Mouse (Mus musculus): Measurements from ENCODE around the gene Trim9. TPM values are rescaled to one million over a fixed set of nuclear protein-coding genes. Genes with fewer than 3 reads are reported as not detected.
A peak's percentile ranks its signal among the peaks of the same experiment; 100 is the strongest.

The Trim9 gene
- total RNA-seq, 2 experiments from 2014 or later, result 329 to 436 TPM

DNA sequence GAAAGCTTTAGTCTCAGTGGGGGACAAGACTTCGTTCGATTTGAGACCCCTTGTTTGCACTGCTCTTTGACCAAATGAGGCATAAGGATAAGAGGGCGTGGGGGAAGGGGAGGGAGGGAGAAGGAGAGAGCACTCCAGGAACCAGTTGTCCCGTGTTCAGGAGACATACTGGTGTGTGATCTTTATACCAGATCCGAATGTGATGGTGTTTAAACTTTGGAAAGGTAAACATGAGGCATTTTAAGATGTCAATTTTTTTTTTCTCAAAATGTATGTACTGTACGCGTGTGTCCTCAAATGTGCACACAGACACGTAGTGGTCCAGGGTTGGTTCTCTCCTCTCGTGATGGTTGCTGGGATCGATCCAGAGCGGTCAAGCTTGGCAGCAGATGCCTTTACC, 119.3 kb downstream of the Trim9 start:
- no peak for DNase-seq (ENCODE audit: low spot score in 2 of 2)
- intact Hi-C loops (cut with DNase I), result loop anchor here (10.0 kb wide), 1 partner anchor 113 kb away; the partner anchor contains the start of gene Nin

DNA sequence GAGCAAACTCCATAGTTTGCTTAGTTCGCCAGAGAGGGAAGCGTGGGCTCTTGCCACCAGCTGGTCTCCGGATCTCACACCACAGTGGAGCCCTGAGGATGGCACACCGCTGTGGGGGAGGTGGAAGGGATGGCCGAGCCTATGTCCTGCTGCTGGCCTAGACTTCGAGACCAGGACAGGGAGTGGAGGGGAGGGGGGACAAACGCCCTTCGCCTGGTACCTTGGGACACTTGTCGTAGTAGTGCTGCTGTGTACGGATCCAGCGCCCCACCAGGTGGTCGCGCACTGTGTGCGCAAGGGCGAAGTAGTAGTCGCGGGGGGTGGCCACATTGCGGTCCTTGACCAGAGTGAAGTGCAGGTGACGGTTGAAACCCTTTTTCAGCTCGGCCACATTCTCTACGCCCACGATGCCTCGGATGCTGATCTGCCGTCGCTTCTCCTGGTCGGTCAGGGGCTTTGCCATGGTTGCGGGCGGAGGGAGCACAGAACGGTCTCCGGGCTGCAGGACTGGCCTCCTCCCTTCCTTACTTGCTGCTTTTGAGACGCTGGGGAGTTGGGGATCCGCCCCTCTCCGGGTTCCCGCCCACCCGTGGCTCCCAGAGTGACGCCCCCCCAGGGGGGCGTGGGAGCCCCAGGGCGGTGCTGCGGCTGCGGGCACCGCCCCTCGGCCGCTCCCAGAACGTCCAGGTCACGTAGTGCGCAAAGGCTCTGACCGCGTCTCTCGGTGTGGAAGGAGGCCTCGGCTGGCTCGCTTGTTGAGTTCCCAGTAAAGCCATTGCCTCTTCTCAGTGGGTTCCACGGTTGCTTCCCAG, 120.1 kb downstream of the Trim9 start:
- intact Hi-C loops (cut with DNase I), result loop anchor here (10.0 kb wide), 1 partner anchor 113 kb away; the partner anchor contains the start of gene Nin
- DNase-seq (ENCODE audit: low spot score in 2 of 2), result peak in 1 of 2 experiments; percentile 40

DNA sequence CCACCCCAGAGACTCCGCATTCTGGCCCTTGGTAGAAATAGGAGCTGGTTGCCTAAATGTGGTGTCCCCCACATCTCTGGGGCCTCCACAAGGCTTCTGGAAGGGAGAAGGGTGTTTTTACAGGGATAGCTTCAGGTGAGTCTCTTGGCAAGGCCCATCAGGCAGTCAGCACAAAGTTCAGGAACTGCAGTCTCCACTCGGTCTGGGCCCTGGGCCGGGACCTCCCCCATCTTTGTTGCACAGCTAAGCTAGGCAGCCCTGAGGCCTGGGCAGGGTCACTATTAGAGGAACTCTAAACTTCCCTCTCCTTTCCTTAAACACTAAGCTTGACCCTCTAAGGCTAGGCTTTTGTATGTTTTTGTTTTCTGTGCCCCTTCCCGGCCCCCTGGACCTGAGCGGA, 120.8 kb downstream of the Trim9 start:
- intact Hi-C loops (cut with DNase I), result loop anchor here (10.0 kb wide), 1 partner anchor 112 kb away; the partner anchor contains the start of gene Nin

DNA sequence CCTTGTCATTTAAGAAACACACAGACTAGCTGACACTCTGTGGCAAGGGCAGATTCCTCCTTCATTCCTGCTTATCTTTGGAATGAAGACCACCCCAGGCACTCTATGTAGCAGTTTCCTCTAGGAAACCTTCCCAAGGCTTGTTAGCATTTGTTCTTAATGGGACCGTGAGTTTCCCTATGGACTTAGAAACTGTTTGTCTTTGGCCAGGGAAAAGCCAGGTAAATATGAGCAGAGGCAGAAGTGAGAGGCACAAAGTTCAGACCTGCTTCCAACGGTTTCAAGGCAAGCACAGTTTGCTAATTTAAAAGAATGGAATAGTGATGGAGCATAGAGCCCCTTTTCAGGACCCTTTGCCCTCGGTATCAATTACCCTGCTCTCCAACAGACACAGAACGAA, 124.1 kb downstream of the Trim9 start:
- DNase-seq (ENCODE audit: low spot score in 2 of 2), result no peak
- intact Hi-C loops (cut with DNase I), result loop anchor here (10.0 kb wide), 1 partner anchor 109 kb away; the partner anchor contains the start of gene Nin

More for the DNA sequence above, 120.8 kb downstream of the Trim9 start:
- no peak for DNase-seq (ENCODE audit: low spot score in 2 of 2)

DNA sequence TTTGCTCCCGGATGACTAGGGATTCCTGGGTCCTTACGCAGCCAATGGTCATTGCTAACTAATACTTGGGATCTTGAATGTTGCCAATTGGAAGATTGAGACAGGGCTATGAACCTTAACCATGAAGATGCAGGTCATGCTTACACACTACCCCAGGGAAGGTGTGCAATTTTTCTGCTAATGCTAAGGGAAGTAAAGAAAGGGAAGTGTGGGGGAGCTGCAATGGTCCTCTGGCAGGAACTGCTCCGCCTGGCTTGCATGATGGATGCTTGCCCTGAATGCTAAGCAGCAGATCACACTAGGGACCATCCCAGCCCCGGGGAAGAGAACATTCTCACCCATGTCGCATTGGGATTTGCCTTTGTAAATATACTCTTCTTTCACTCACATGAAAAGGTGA, 126.0 kb downstream of the Trim9 start:
- no peak for DNase-seq (ENCODE audit: low spot score in 2 of 2)
- intact Hi-C loops (cut with DNase I), result loop anchor here (10.0 kb wide), 1 partner anchor 107 kb away; the partner anchor contains the start of gene Nin

DNA sequence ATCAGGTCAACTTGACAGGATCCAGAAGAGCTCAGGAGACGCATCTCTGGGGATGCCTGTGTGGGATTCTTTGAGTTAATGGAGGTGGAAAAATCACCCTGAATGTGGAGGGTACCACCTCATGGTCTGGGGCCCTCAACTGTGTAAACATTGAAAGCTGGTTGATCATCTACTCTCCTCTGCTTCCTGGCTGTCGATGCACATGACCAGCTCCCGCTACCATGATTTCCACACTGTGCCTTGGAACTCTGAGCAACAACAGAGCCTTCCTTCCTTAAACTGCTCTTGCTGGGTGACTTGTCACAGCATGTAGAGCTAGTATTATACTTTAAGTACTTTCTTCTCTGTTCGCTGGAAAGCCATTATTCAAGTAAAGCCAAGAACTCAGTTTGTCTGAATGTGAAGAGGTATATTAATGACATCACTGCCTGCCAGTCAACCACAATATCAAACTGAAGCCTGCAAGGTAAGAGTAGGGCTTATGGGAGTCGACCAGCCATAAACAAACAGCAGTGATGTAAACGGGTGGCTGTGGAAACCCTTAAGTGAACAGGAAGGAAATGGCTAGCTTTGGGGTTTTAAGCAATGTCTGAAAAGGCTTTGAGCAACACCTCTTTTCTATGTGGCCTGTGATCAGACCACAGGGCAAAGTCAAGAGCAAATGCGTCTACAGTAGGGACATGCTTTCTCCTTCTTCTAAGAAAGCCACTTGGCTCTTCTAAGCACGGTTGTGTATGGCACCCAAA, 128.4 kb downstream of the Trim9 start:
- no peak for DNase-seq (ENCODE audit: low spot score in 2 of 2)
- intact Hi-C loops (cut with DNase I), result no loop called here

DNA sequence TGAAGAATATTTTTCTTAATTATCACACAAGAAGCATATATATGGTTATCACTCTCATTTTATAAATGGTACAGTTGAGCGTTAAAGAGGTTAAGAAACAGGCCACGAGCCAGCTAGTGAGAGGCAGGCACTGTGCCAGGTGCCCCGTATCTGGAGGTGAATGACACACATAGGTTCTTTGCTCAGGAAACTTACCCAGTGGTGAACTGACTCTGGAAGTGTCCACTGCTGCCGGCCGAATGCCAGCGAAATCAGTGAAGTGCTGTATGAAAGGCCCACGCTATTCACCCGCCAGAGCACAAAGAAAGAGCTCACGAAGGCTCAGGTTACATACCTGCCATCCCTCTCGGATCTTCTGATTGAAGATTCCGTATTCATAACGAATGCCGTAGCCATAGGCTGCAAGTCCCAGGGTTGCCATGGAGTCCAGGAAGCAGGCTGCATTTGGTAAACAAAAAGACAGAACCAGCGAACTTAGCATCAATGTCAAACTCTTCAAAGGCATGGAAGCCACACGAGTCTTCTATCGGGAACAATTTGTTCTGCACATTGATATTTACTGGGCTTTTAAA, 131.1 kb downstream of the Trim9 start:
- DNase-seq (ENCODE audit: low spot score in 2 of 2), result no peak
- intact Hi-C loops (cut with DNase I), result no loop called here

DNA sequence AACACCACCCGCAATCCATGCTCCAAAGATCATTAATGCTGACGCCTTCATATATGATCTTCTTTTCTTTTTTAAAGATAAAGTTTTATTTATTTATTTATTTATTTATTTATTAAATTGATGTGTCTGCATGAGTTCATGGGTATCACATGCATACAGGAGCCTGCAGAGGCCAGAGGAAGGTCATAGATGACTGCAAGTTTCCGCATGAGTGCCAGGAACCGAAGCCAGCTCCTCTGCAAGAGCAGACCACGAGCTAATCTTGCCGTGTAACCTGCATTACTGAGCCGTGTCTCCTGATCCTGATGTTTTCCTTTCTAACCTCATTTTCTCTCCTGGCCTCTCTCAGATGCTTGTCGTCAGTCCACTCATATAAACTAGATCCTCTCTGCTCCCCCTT, 133.1 kb downstream of the Trim9 start:
- no peak for DNase-seq (ENCODE audit: low spot score in 2 of 2)
- intact Hi-C loops (cut with DNase I), result no loop called here

DNA sequence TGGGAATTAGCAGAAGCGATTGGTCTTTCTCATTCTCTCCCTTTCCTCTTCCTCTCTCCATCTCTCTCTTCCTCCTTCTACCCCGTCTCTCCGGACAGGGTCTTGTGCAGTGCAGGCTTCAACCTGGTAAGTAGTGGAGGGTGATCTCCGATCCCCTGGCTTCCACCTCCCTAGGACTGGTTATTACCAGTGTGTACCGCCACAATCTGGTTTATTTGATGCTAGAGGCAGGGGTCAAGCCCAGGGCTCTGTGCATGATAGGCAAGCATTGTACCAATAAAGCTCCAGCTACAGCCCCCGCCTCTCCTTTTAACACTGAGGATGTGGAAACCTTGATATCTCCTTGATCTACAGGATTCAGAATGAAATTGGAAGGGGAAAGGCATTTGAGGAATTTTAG, 133.8 kb downstream of the Trim9 start:
- no peak for DNase-seq (ENCODE audit: low spot score in 2 of 2)
- intact Hi-C loops (cut with DNase I), result no loop called here

DNA sequence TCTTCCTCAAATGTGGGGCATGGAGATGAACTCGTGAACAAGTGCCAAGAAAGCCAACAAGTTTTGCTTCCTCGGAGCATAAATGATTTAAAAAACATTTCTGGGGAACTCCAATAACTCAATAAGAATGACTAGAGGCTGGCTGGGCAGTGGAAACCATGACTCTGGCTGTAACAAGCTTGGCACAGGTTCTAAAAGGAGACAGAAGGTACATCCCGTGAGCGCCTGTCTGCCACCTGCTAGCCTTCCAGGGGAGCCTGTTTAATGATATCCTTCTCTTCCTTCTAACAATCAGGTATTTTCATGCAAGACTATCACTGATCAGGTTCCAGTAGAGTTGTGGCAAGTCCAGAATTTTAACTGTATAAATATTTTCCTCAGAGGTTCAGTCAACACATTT, 134.9 kb downstream of the Trim9 start:
- intact Hi-C loops (cut with DNase I), result no loop called here
- no peak for DNase-seq (ENCODE audit: low spot score in 2 of 2)

DNA sequence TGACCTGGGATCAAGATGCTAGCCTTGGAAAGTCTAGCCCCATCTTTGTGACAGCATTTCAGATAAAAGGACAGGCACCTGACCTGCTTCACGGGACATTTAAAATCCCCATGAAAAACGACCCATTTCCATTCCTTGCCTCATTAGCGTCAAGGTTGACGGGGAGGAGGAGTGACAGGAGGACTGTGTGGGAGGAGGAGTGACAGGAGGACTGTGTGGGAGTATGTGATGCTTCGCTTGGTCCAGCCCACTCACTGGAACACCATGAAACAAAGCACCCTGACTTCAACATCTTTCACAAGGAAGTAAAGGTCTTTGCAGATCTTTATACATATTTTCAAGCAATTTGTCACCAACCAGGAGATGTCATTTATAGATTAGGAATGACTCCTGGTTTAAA, 139.2 kb downstream of the Trim9 start:
- DNase-seq (ENCODE audit: low spot score in 2 of 2), result no peak
- intact Hi-C loops (cut with DNase I), result no loop called here

DNA sequence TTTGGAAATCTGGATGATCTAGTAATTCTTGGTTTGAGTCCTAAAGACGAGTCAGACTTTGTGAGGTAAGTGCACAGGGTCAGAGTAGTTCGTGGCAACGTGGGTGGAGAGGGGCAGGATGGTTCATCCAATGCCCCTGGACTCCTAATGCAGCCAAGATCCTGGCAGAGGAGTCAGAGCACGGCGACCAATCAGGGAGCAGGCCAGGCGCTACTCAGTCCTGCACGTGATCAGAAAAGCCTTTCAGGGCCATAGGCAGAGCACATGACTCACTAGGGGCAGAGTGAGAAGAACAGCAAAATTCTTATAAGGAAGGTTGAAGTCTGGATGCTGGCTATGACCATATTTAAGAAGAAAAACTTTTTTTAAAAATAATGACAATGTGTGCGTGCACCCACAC, 143.0 kb downstream of the Trim9 start:
- DNase-seq (ENCODE audit: low spot score in 2 of 2), result no peak
- intact Hi-C loops (cut with DNase I), result no loop called here

DNA sequence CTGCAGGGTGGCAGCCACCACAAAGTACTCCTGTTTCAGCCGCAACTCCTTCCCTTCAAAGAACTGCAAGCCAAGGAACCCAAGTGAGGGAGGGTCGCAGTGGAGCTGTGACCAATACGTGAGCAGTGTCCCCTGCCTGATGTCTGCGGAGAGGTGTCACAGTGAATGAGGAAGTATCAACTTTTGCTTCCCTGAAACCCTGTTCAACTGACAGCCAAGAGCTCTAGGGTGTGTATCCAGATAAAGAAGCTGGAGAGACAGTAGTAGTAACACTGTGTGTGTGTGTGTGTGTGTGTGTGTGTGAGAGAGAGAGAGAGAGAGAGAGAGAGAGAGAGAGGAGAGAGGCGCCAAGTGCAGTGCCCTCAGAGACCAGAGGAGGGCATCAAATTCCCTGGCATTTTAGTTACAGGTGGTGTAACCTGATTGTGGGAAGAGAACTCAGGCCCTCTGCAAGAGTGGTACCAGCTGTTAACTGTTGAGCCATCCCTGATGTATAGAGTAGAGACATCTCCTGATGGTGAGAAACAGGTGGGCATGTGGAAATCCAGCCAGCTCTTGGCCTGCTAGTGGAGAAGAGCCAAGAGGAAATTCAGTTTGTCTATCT, 145.4 kb downstream of the Trim9 start:
- intact Hi-C loops (cut with DNase I), result no loop called here
- no peak for DNase-seq (ENCODE audit: low spot score in 2 of 2)

DNA sequence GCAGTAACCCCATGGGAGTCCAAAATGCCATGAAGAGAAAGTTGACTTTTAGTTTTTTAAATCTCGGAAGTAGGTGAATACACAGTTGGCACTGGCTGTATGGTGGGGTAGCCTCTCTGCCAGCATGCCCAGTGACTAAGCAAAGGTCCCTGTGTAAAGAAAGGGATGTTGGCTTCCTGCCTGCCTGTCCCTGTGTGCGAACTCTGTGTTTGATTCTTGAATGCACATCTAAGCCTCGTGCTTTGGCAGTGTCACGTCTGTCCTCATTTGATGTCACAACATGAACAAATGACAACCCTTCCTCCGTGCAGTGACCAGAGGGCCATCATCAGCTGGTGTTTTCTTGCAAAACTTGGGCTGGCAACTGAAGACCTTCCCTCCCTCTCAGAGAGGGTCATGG, 151.1 kb downstream of the Trim9 start:
- intact Hi-C loops (cut with DNase I), result no loop called here
- no peak for DNase-seq (ENCODE audit: low spot score in 2 of 2)

DNA sequence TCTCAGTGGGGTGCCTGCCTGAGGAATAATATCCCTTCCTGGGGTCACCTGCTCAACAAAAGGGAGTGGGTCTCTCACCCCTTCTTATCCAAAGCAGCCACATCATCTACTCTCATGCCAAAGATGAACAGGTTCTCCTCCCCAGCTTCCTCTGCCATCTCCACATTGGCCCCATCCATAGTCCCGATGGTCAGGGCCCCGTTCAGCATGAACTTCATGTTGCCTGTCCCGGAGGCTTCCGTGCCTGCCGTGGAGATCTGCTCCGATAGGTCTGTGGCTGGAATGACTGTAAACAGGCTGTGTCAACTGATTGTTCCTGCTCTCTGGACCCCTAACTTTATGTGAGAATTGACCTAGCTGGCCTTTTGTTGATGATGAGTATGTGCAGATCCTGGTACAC, 152.0 kb downstream of the Trim9 start:
- intact Hi-C loops (cut with DNase I), result no loop called here
- no peak for DNase-seq (ENCODE audit: low spot score in 2 of 2)

Other genes with a start within 250 kb of the Trim9 start
- gene Nin, start 233.9 kb downstream of the Trim9 start, total RNA-seq (2021), result 10 to 100 TPM; 54.4 to 72.2 TPM
- gene Abhd12b, start 193.5 kb downstream of the Trim9 start, total RNA-seq (2021), result under 1 TPM; 0.10 to 0.29 TPM
- gene Pygl, start 116.1 kb downstream of the Trim9 start, total RNA-seq (2021), result 1 to 10 TPM; 2.7 to 4.5 TPM
- gene Tmx1, start 105.5 kb upstream of the Trim9 start, total RNA-seq (2021), result 10 to 100 TPM; 29.0 to 30.6 TPM